ENCODE assay signal across 18 mouse cellular contexts in genomic region chr17:78726746-78727449, GRCm38 (mm10). TPM values are rescaled to one million over a fixed set of nuclear protein-coding genes. Genes with fewer than 3 reads are reported as not detected.
A peak's percentile ranks its signal among the peaks of the same experiment; 100 is the strongest.
DNase-seq lines count a peak whose midpoint lies in the region; ATAC-seq and TF ChIP-seq lines count a peak whose summit lies in the region.
"Had no signal": no experiment of that assay in that cellular context is flagged by ENCODE, and none has a peak within 500 bp of the region (broad histone marks: within the 10 kb centered on the region; RNA-seq: fewer than 3 reads in every experiment).

No protein-coding gene starts in this region.

- no peak overlapping the region for H3K9ac ChIP-seq in heart, postnatal 0 days (replicated peaks; ENCODE audit: low read depth, low read length)
- no peak overlapping the region for H3K9ac ChIP-seq in lung, postnatal 0 days (replicated peaks; ENCODE audit: low read depth)
- no peak overlapping the region for H3K9ac ChIP-seq in liver, embryonic 12.5 days
- H3K9ac ChIP-seq: heart, embryonic 12.5 days; hindbrain, embryonic 13.5 days; liver, embryonic 13.5 days; neural tube, embryonic 12.5 days had no signal

- no peaks in the 10 kb centered on the region for H3K9me3 ChIP-seq in heart, postnatal 0 days (replicated peaks; ENCODE audit: control insufficient read depth, low read length)
- H3K9me3 ChIP-seq in lung, postnatal 0 days (ENCODE audit: low read length) = no peaks in the 10 kb centered on the region
- no peaks in the 10 kb centered on the region for H3K9me3 ChIP-seq in liver, embryonic 12.5 days (replicated peaks)
- H3K9me3 ChIP-seq: forebrain, embryonic 10.5 days; heart, embryonic 12.5 days; hindbrain, embryonic 13.5 days; limb, embryonic 10.5 days; liver, embryonic 13.5 days; neural tube, embryonic 12.5 days had no signal

- no peak for DNase-seq in heart, postnatal 0 days (ENCODE audit: low spot score)
- no peak for DNase-seq in heart, adult 9 months (ENCODE audit: low spot score in 2 of 2)
- DNase-seq in lung, postnatal 0 days (ENCODE audit: low spot score) = peak; percentile 73
- DNase-seq in lung, postnatal 10 days = no peak
- peak; percentile 69 for DNase-seq in R1 (ENCODE audit: low read depth, low spot score)
- peak; percentile 59 for DNase-seq in fat pad, adult 2 months (ENCODE audit: extremely low read depth, low read depth, low spot score)
- no peak for DNase-seq in right cerebral cortex, postnatal 10 days (ENCODE audit: low spot score in 2 of 2)
- DNase-seq: adrenal gland, postnatal 25 days; cerebellum, postnatal 25 days; gastrocnemius, postnatal 25 days; liver, embryonic 13.5 days; right cerebral cortex, postnatal 4 days had no signal

- WGBS in heart, postnatal 0 days = 67% methylated on average over 14 of the region's 14 CpGs
- 63% methylated on average over 14 of the region's 14 CpGs for WGBS in lung, postnatal 0 days
- 85% methylated on average over 14 of the region's 14 CpGs for WGBS in liver, embryonic 12.5 days (ENCODE audit: insufficient replicate concordance)

- no peak overlapping the region for H3K4me2 ChIP-seq in heart, postnatal 0 days (ENCODE audit: low read depth, low read length)
- H3K4me2 ChIP-seq in lung, postnatal 0 days (replicated peaks; ENCODE audit: low read depth, low read length) = no peak overlapping the region
- H3K4me2 ChIP-seq in liver, embryonic 12.5 days = no peak overlapping the region
- H3K4me2 ChIP-seq: heart, embryonic 12.5 days; hindbrain, embryonic 13.5 days; liver, embryonic 13.5 days; neural tube, embryonic 12.5 days had no signal

- TF ChIP-seq CTCF in heart, postnatal 0 days (IDR thresholded peaks at IDR 0.05; ENCODE audit: low read depth) = no peak
- no peak for TF ChIP-seq CTCF in lung, postnatal 0 days (IDR thresholded peaks at IDR 0.05)

- ATAC-seq in heart, postnatal 0 days (ENCODE audit: insufficient read depth, low read depth) = no peak
- peak; percentile 78 for ATAC-seq in lung, postnatal 0 days
- no peak for ATAC-seq in liver, embryonic 12.5 days

- H3K36me3 ChIP-seq in heart, postnatal 0 days (replicated peaks; ENCODE audit: control insufficient read depth, insufficient read depth, low read length) = 0 out of 2 replicates have a peak, but pooled peaks cover 3% of the 10 kb centered on the region
- H3K36me3 ChIP-seq in lung, postnatal 0 days (ENCODE audit: insufficient read depth, low read length) = no peaks in the 10 kb centered on the region
- H3K36me3 ChIP-seq in liver, embryonic 12.5 days = 0 out of 2 replicates have a peak, but pooled peaks cover 3% of the 10 kb centered on the region
- H3K36me3 ChIP-seq: hindbrain, embryonic 13.5 days; liver, embryonic 13.5 days; neural tube, embryonic 12.5 days had no signal

- peaks cover 39% of the 10 kb centered on the region for H3K4me1 ChIP-seq in heart, postnatal 0 days (ENCODE audit: control insufficient read depth, insufficient read depth)
- peaks cover 8% of the 10 kb centered on the region; the same call in 1 of the 2 replicates for H3K4me1 ChIP-seq in lung, postnatal 0 days (ENCODE audit: insufficient read depth, low read depth, low read length)
- peaks cover 31% of the 10 kb centered on the region for H3K4me1 ChIP-seq in liver, embryonic 12.5 days
- H3K4me1 ChIP-seq: limb, embryonic 10.5 days; neural tube, embryonic 12.5 days had no signal

- H3K4me3 ChIP-seq in heart, postnatal 0 days (ENCODE audit: low read depth, low read length) = no peak overlapping the region
- no peak overlapping the region for H3K4me3 ChIP-seq in lung, postnatal 0 days (ENCODE audit: low read depth, low read length)
- H3K4me3 ChIP-seq in liver, embryonic 12.5 days = no peak overlapping the region
- H3K4me3 ChIP-seq: forebrain, embryonic 10.5 days; heart, embryonic 12.5 days; hindbrain, embryonic 13.5 days; limb, embryonic 10.5 days; liver, embryonic 13.5 days; neural tube, embryonic 12.5 days had no signal

- no peak for TF ChIP-seq EP300 in heart, postnatal 0 days (IDR thresholded peaks at IDR 0.05; ENCODE audit: low read depth)
- no peak for TF ChIP-seq EP300 in lung, postnatal 0 days (IDR thresholded peaks at IDR 0.05)

- H3K27ac ChIP-seq in heart, postnatal 0 days (ENCODE audit: low read depth) = peak overlapping the region; percentile 26; the same call in 1 of the 2 replicates
- peak overlapping the region; percentile 28; the same call in 1 of the 2 replicates for H3K27ac ChIP-seq in lung, postnatal 0 days (ENCODE audit: low read length)
- no peak overlapping the region for H3K27ac ChIP-seq in liver, embryonic 12.5 days
- H3K27ac ChIP-seq: forebrain, embryonic 10.5 days; hindbrain, embryonic 13.5 days; limb, embryonic 10.5 days; liver, embryonic 13.5 days; neural tube, embryonic 12.5 days had no signal

- no peaks in the 10 kb centered on the region for H3K27me3 ChIP-seq in heart, postnatal 0 days (ENCODE audit: control insufficient read depth, insufficient read depth, low read length)
- no peaks in the 10 kb centered on the region for H3K27me3 ChIP-seq in lung, postnatal 0 days (replicated peaks; ENCODE audit: insufficient read depth, low read length)
- H3K27me3 ChIP-seq in liver, embryonic 12.5 days (replicated peaks) = no peaks in the 10 kb centered on the region
- H3K27me3 ChIP-seq: heart, embryonic 12.5 days; hindbrain, embryonic 13.5 days; liver, embryonic 13.5 days; neural tube, embryonic 12.5 days had no signal

RNA-seq across cellular contexts. Expression of gene Strn, which starts 10.1 kb away (rescaled TPM):
- total RNA-seq in heart, postnatal 0 days (2014; rRNA removed; ENCODE audit: low replicate concordance) = 29.1 and 44.3 TPM in 2 replicates
- polyA plus RNA-seq in heart, postnatal 0 days (2015; fragmentation: Nextera tagmentation; extraction: Ambion mirVana) = 8.0 and 8.2 TPM in 2 replicates
- 3.4 and 4.3 TPM in 2 replicates for polyA plus RNA-seq in lung, postnatal 0 days (2015; fragmentation: Nextera tagmentation; extraction: Ambion mirVana)
- polyA plus RNA-seq in liver, embryonic 12.5 days (2016; fragmentation: Nextera tagmentation; extraction: Ambion mirVana) = 4.7 and 4.8 TPM in 2 replicates

Comparison
In these comparisons a context has a peak if more than half of its experiments do, and no peak if none do; other contexts are left out.
1. DNase-seq: peak in lung, postnatal 0 days (single experiment), R1 (single experiment) and fat pad, adult 2 months (single experiment); none in heart, postnatal 0 days (single experiment), heart, adult 9 months (0 of 2), lung, postnatal 10 days (single experiment) and right cerebral cortex, postnatal 10 days (0 of 2).